Mouse (Mus musculus) olfactory bulb, adult 2 months (tissue): ENCODE data around the gene Fbxo47.

Source experiments
- CTCF ChIP-seq: fragments of 200-500 bp; IDR thresholded peaks from 2 replicates; pipeline ENCODE4 v1.5.1; 2012; ENCODE audit warnings: low read depth, mild to moderate bottlenecking, low read length, moderate library complexity; ENCODE audit not compliant: insufficient read depth
- POLR2A ChIP-seq: fragments of 200-500 bp; IDR thresholded peaks from 2 replicates; pipeline ENCODE4 v1.6.1; 2012; ENCODE audit warnings: mild to moderate bottlenecking, low read depth, low read length, moderate library complexity; ENCODE audit not compliant: insufficient read depth

DNA sequence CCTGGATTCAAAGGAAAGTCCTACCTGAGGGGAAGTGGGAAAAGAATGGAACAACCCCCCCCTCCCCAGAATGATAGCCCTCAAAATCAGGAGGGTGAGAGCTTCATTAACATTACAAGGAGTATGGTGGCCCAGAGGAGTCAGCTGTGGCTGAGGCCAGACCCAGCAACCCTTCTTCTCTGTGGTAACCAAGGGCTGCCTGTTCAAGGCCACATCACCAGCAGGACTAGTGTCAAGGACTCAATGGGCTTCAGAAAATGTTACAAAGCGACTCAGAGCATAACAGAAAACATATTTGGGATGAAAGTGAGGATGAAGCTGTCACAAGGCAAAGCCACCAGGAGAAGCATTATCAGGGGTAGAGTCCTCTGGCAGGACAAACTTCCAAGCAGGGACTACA lies 49.6 kb upstream of the Fbxo47 start:
- TF ChIP-seq POLR2A (no peak), CTCF (no peak)
